In genomic region chr5:34573268-34574221, GRCm38 (mm10) we compare ENCODE assay signal across 8 mouse cellular contexts. TPM values are rescaled to one million over a fixed set of nuclear protein-coding genes. Genes with fewer than 3 reads are reported as not detected.
A peak's percentile ranks its signal among the peaks of the same experiment; 100 is the strongest.
DNase-seq lines count a peak whose midpoint lies in the region; ATAC-seq lines count a peak whose summit lies in the region.

Add1 (plus strand) TSS chr5:34573664.

- no peaks in the 10 kb centered on the region for H3K9me3 ChIP-seq in hindbrain, embryonic 14.5 days (ENCODE audit: control insufficient read depth, low read length)

- peak within 1 kb of the TSS; percentile 93 for H3K4me3 ChIP-seq in hindbrain, embryonic 14.5 days (replicated peaks; ENCODE audit: low read length)

- peak; percentile 97 for DNase-seq in R1 (ENCODE audit: low read depth, low spot score)
- DNase-seq in cerebellum, postnatal 25 days = peak; percentile 97 to 98
- peak; percentile 94 to 95 for DNase-seq in frontal cortex, postnatal 25 days (ENCODE audit: low spot score in 2 of 2)
- DNase-seq in hindbrain, embryonic 14.5 days (ENCODE audit: low spot score) = peak; percentile 97
- DNase-seq in layer of hippocampus, postnatal 36 days = peak; percentile 98 to 99
- DNase-seq in lung, postnatal 36 days = peak; percentile 97
- DNase-seq in retina, postnatal 1 day = peak; percentile 99
- peak; percentile 93 to 96 for DNase-seq in urinary bladder, adult 18-20 months (ENCODE audit: low spot score in 2 of 2)

- H3K27me3 ChIP-seq in hindbrain, embryonic 14.5 days (ENCODE audit: control insufficient read depth, insufficient read depth, low read length) = no peaks in the 10 kb centered on the region

- H3K4me1 ChIP-seq in hindbrain, embryonic 14.5 days (replicated peaks; ENCODE audit: control insufficient read depth, insufficient read depth, low read length) = peaks cover 15% of the 10 kb centered on the region

- peak; percentile 100 for ATAC-seq in hindbrain, embryonic 14.5 days (ENCODE audit: low FRiP score)

- peak within 1 kb of the TSS; percentile 92 for H3K27ac ChIP-seq in hindbrain, embryonic 14.5 days

- peak within 1 kb of the TSS; percentile 77 for H3K4me2 ChIP-seq in hindbrain, embryonic 14.5 days (replicated peaks)

- under 1% methylated on average over 83 of the region's 84 CpGs for WGBS in hindbrain, embryonic 14.5 days

- H3K9ac ChIP-seq in hindbrain, embryonic 14.5 days = peak within 1 kb of the TSS; percentile 99

- no peaks in the 10 kb centered on the region for H3K36me3 ChIP-seq in hindbrain, embryonic 14.5 days (replicated peaks; ENCODE audit: control insufficient read depth, insufficient read depth)

RNA-seq across cellular contexts. Expression of gene Add1, which starts in this region (rescaled TPM):
- polyA plus RNA-seq in hindbrain, embryonic 14.5 days (2014; fragmentation: Nextera tagmentation; extraction: Ambion mirVana) = 225 and 234 TPM in 2 replicates
- 100 to 1,000 TPM; 441 to 450 TPM for total RNA-seq in layer of hippocampus, postnatal 36 days (2021)

Comparison
In these comparisons a context has a peak if more than half of its experiments do, and no peak if none do; other contexts are left out.
1. Peak in every context shown above with its lines: DNase-seq, ATAC-seq, H3K4me3 ChIP-seq and H3K27ac ChIP-seq.